Mouse (Mus musculus) midbrain, embryonic 10.5 days (tissue): ENCODE data around the gene Atp6v1a. TPM values are rescaled to one million over a fixed set of nuclear protein-coding genes. Genes with fewer than 3 reads are reported as not detected.
A peak's percentile ranks its signal among the peaks of the same experiment; 100 is the strongest.

ENCODE experiments used
- DNase-seq: peaks from one replicate; pipeline ENCODE4 v3.0.0-alpha.2; 2017; ENCODE audit warnings: low spot score
- H3K27ac ChIP-seq: fragments of 300-500 bp; sonication (generic); replicated peaks from 2 replicates; pipeline ENCODE4 v1.5.1; 2016; ENCODE audit warnings: mild to moderate bottlenecking
- H3K27me3 ChIP-seq: fragments of 300-500 bp; sonication (generic); 2 replicates; pipeline ENCODE4 v1.6.1; 2016; ENCODE audit warnings: low read depth, mild to moderate bottlenecking; ENCODE audit not compliant: poor library complexity, severe bottlenecking
- H3K36me3 ChIP-seq: fragments of 300-500 bp; sonication (generic); 2 replicates; pipeline ENCODE4 v1.6.1; 2016; ENCODE audit warnings: mild to moderate bottlenecking, moderate library complexity
- H3K4me1 ChIP-seq: fragments of 300-500 bp; sonication (generic); 2 replicates; pipeline ENCODE4 v1.6.1; 2016
- H3K4me3 ChIP-seq: fragments of 300-500 bp; sonication (generic); 2 replicates; pipeline ENCODE4 v1.5.1; 2016; ENCODE audit warnings: mild to moderate bottlenecking, moderate library complexity
- H3K9me3 ChIP-seq: fragments of 300-500 bp; sonication (generic); replicated peaks from 2 replicates; pipeline ENCODE4 v1.6.1; 2016; ENCODE audit warnings: mild to moderate bottlenecking
- WGBS: fragments of 180-500 bp; shearing (Covaris S2); methylation state at CpG from one replicate; pipeline ENCODE4 v1.1.7; 2016; 5-methylcytosine and 5-hydroxymethylcytosine counted together
- polyA plus RNA-seq: library from polyadenylated mRNA; unstranded; fragments of >200 nt; fragmentation: Nextera tagmentation; extraction: Ambion mirVana; gene quantifications from 2 replicates; pipeline ENCODE4 v1.2.1, GENCODE M21; 2016

Gene Atp6v1a
- polyA plus RNA-seq, 1 experiment from 2014 or later = 43.3 TPM

DNA sequence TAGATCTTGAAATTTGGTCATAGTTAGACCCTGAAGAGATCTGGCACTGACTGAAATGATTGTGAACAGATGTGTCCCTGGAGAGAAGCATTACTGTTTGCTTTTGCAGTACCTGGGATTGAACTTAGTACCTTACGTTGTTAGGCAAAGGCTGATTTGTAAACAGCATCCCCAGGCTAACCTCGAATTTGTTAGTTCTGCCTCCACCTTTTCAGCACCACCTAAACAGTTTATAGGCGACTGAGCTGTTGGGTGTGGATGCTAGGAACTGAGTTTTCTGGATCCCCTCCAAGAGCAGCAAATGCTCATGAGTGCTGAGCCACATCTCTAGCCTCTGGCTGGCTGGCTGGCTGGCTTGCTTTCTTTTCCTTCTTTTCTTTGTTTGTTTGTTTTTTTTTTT lies 25.7 kb upstream of the Atp6v1a start:
- Histone ChIP-seq H3K9me3 (no peaks in the 10 kb centered on the region), H3K4me3 (no peak overlapping the region), H3K4me1 (no peaks in the 10 kb centered on the region), H3K36me3 (peaks cover 21% of the 10 kb centered on the region), H3K27me3 (no peaks in the 10 kb centered on the region), H3K27ac (no peak overlapping the region)
- 64% methylated on average over 3 of the region's 3 CpGs for WGBS
- DNase-seq = no peak

DNA sequence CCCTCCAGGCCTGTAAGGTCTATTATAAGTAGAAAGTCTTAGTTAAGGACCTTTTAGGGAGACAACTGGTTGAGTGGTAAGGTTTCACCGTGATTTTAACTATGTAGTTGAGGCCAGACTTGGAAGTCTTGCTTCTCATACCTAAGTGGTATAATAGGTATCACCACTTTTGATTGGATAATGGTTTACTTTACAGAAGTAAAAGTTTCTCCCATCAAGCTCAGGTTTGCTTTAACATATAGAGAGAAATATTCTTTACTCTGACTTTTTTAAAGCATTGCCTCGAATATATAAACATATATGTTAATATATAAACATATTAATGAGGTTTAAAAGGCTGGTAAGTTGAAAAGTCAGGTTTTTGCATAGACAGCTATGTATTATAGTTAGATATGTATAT lies 24.3 kb upstream of the Atp6v1a start:
- Histone ChIP-seq H3K4me1 (no peaks in the 10 kb centered on the region), H3K4me3 (no peak overlapping the region), H3K9me3 (no peaks in the 10 kb centered on the region), H3K27ac (no peak overlapping the region), H3K27me3 (no peaks in the 10 kb centered on the region), H3K36me3 (peaks cover 35% of the 10 kb centered on the region)
- WGBS = 88% methylated on average over 2 of the region's 2 CpGs
- DNase-seq = no peak

DNA sequence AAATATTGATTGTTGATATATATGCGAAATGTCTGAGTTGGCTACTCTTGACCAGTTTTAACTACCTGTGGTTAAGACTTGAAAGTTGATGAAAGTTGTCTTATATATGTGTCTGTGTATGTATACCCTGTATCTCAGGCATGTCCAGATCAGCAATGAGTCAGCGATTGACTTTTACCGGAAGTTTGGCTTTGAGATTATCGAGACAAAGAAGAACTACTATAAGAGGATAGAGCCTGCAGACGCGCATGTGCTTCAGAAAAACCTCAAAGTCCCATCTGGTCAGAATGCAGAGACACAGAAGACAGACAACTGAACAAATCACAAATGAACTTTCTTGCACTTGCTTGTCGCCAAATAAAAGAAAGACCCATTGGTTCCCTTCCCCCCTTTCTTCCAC lies 19.8 kb upstream of the Atp6v1a start:
- Histone ChIP-seq H3K27me3 (no peaks in the 10 kb centered on the region), H3K27ac (no peak overlapping the region), H3K9me3 (no peaks in the 10 kb centered on the region), H3K4me3 (no peak overlapping the region), H3K4me1 (no peaks in the 10 kb centered on the region), H3K36me3 (peaks cover 58% of the 10 kb centered on the region)
- DNase-seq = no peak
- 95% methylated on average over 7 of the region's 7 CpGs for WGBS

DNA sequence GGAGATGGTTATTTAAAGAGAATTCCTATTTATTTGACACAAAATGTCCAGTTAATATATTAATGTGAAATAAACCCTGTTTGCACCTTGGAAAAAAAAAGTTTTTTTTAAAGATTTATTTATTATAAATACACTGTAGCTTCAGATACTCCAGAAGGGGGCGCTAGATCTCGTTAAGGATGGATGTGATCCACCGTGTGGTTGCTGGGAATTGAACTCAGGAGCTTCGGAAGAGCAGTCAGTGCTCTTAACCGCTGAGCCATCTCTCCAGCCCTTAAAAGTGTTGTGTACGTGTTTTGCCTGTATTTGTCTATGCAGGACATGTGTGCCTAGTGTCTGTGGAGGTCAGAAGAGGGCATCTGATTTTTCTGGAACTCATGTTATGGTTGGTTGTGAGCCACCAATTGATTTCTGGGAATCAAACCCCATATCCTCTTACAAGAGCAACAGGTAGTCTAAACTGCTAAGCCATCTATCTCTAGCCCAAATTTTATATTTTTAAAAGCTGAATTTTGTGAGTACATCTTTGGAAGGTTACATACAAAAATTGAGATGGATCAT lies 15.1 kb upstream of the Atp6v1a start:
- no peak overlapping the region for H3K27ac ChIP-seq
- H3K4me1 ChIP-seq = no peaks in the 10 kb centered on the region
- DNase-seq = no peak
- 72% methylated on average over 6 of the region's 6 CpGs for WGBS
- peaks cover 30% of the 10 kb centered on the region for H3K36me3 ChIP-seq
- H3K9me3 ChIP-seq = no peaks in the 10 kb centered on the region
- no peaks in the 10 kb centered on the region for H3K27me3 ChIP-seq
- no peak overlapping the region for H3K4me3 ChIP-seq

DNA sequence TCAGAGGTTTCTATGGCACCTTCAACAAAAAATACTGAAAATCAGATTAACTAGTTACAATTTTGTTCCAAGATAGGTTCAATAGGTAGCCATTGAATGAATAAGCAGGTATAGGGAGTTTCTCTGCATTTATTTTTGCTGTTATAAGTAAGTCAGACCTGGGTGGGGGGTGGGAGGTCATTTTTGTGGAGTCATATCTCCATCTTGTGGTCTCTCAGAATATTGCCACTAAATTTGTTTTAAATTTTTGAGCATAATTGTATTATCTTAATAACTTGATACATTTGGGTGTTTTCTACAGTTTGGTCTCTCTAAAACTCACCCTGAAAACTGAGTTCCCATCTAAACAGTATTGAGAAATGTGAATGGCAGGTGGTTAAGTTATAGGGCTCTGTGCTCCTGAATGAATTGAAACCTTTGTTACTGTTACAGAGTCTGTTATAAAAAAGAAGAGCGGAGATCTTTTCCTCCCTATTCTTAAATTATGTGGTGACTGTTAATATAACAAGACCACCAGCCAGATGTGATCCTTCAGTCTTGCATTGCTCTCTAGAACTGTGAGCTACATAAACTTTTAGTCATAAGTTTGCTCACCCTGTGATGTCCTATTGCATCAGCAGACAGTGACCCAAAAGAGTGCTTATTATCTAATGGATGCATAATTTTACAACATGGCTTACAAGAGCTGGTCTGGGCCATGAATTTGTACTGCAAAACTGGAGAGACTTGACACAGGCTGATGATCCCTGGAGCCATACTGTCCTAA lies 9.7 kb upstream of the Atp6v1a start:
- Histone ChIP-seq H3K27me3 (no peaks in the 10 kb centered on the region), H3K36me3 (peaks cover 9% of the 10 kb centered on the region), H3K4me3 (no peak overlapping the region), H3K4me1 (no peaks in the 10 kb centered on the region), H3K9me3 (no peaks in the 10 kb centered on the region), H3K27ac (no peak overlapping the region)
- no peak for DNase-seq
- whole genome bisulfite sequencing = 95% methylated on average over 1 of the region's 1 CpGs

DNA sequence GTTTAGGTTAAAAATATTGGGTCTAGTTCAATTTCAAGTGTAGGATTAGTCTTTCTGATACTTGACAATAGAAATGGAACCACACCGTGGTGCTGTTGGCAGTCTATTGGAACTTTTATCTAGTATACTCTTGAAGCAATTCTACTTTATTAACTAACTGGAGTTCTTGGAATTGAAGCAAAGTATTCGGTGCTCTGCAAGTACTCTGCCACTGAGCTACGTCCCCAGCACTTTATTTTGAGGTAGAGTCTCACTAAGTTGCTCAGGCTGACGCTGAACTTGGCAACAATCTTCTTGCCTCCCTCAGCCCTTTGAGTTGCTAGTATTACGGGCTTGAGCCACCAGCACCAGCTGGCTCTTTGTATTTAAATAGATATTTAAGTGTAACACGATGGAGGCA lies 2.0 kb upstream of the Atp6v1a start:
- H3K9me3 ChIP-seq = no peaks in the 10 kb centered on the region
- H3K4me3 ChIP-seq = peak overlapping the region; percentile 97
- no peak for DNase-seq
- 80% methylated on average over 6 of the region's 6 CpGs for WGBS
- peaks cover 22% of the 10 kb centered on the region for H3K4me1 ChIP-seq
- H3K27ac ChIP-seq = no peak overlapping the region
- no peaks in the 10 kb centered on the region for H3K27me3 ChIP-seq
- H3K36me3 ChIP-seq = peaks cover 9% of the 10 kb centered on the region

DNA sequence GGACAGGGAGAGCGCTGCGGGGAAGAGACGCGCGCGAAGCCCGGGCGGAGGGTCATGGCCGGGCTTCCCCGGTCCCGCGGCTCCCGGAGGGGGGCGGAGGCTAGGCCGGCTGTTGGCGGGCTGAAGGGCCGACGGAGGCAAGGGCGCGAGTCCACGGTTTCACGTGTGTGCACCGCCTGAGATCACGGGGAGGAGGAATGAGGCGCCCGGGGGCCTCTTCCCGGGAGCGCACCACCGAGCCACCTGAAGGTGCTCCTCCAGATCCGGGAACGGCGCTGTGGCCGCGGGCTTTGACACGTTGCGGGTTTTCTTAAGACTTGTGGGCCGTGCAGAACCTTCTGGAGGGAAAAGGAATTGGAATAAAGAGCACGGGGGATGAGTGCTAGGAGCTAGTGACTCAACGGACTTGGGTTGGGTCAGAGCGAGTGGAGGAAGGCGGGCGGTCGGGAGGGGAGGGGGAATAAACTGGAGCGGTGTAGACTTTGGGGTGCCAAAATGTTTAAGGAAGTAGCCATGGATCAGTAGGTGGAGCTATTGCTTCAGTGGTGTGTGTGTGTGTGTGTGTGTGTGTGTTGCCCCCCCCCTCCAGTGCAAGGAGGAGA lies 782 bp upstream of the Atp6v1a start:
- Histone ChIP-seq H3K9me3 (no peaks in the 10 kb centered on the region), H3K4me1 (peaks cover 22% of the 10 kb centered on the region), H3K27me3 (no peaks in the 10 kb centered on the region), H3K27ac (peak overlapping the region; percentile 97), H3K36me3 (peaks cover 5% of the 10 kb centered on the region), H3K4me3 (peak overlapping the region; percentile 97)
- under 1% methylated on average over 44 of the region's 44 CpGs for WGBS
- peak; percentile 70 for DNase-seq

DNA sequence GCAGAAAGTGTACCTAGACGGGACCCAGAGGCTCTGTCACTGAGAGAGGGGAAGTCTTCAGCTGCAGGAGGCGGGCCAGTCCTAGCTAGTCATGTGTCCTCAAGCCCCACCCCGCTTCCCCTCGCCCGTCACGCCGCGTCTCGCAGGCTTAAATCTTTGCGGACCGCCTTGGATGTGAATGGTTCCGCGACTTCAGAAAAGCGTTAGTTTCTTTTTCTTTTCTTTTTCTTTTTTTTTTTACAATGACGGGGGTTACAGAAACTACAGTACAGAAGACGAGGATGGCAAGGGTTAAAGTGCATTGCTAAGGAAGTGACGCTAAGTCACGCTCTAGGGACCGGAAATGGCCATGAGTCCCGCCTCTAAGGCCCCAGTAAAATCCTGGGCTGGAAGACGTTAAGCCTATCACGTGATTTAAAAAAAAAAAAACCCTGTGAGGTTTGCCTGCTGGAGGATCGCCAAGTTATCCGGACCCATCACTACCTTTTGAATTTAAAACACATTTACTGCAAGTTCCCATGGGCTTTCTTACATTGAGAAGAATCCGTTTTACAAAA lies 448 bp downstream of the Atp6v1a start:
- H3K4me1 ChIP-seq = peaks cover 22% of the 10 kb centered on the region
- H3K9me3 ChIP-seq = no peaks in the 10 kb centered on the region
- H3K36me3 ChIP-seq = no peaks in the 10 kb centered on the region
- peak overlapping the region; percentile 97 for H3K4me3 ChIP-seq
- WGBS = under 1% methylated on average over 25 of the region's 25 CpGs
- H3K27ac ChIP-seq = peak overlapping the region; percentile 97
- H3K27me3 ChIP-seq = no peaks in the 10 kb centered on the region
- DNase-seq = peak; percentile 84

DNA sequence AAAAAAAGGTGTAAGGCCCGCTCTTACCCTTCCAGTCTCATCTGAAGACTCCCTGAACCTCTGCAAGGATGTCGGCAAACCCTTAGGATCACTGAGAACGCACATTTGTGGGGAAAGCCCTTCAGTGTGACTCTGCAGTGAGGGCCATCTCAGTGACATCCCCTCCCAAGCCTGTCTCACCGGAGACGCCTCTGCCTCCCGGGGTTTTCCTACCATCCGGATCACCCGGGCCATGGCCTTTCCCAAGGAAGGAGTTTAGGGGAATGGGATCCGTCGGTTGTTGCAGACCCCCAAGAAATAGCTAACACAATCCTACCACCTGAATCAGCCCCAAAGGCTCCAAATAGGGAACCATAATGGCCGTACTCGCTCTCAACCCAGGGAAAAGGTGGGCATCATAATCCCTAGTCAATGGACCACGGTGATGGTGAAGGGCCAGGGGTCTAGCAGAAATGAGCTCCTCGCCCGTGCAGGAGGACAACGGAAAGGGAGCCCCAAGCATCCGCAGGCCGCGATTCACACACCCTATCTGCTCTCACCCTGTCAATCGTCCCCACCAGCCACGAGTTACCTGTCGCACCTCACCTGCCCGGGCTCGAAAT lies 1.0 kb downstream of the Atp6v1a start:
- peak overlapping the region; percentile 97 for H3K27ac ChIP-seq
- H3K27me3 ChIP-seq = no peaks in the 10 kb centered on the region
- DNase-seq = no peak
- WGBS = 2% methylated on average over 24 of the region's 24 CpGs
- H3K9me3 ChIP-seq = no peaks in the 10 kb centered on the region
- no peaks in the 10 kb centered on the region for H3K36me3 ChIP-seq
- peaks cover 22% of the 10 kb centered on the region for H3K4me1 ChIP-seq
- peak overlapping the region; percentile 97 for H3K4me3 ChIP-seq

DNA sequence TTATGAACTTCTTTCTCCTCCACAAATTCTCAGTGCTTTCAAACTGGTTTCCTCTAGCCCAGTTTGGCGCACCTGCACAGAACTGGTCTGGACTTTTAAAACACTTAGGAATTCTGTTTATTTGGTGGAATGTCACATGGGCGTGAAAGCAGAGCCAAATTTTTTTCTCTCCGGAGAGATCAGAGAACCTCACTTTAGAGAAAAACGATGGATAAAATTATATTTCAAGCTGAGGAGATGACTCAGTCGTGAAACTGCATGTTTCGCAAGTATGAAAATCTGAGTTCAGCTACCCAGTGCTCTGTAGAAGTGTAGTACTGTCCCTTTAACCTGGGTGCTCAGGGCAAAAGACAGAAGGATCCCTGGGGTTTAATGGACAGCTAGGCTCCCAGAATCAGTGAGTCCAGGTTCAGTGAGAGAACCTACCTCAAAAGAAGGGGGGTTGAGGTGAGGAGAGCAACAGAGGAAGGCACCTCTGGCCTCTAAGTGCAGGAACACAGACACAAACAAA lies 2.9 kb downstream of the Atp6v1a start:
- Histone ChIP-seq H3K4me3 (no peak overlapping the region), H3K27ac (no peak overlapping the region), H3K9me3 (no peaks in the 10 kb centered on the region), H3K27me3 (no peaks in the 10 kb centered on the region), H3K4me1 (peaks cover 19% of the 10 kb centered on the region), H3K36me3 (no peaks in the 10 kb centered on the region)
- DNase-seq = no peak
- 92% methylated on average over 6 of the region's 6 CpGs for WGBS

DNA sequence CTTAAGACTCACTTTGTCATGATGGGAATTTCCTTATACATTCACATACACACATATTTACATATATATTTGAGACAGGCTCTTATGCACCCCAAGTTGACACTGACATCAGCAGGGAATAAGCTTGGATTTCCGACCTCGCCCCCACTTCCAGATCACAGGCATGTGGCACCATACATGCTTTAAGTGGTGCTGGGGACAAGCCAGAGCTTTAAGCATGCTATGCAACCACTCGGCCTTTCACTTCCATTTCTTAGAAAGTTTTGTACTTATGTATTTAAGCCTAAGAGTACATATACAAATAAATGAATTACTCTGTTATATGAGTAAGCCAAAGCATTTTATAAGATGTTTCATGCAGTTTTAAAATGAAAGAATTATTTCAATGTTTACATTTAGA lies 6.3 kb downstream of the Atp6v1a start:
- DNase-seq = no peak
- Histone ChIP-seq H3K27ac (no peak overlapping the region), H3K9me3 (no peaks in the 10 kb centered on the region), H3K4me3 (no peak overlapping the region), H3K4me1 (peaks cover 8% of the 10 kb centered on the region), H3K36me3 (no peaks in the 10 kb centered on the region), H3K27me3 (no peaks in the 10 kb centered on the region)
- WGBS = 84% methylated on average over 3 of the region's 3 CpGs

DNA sequence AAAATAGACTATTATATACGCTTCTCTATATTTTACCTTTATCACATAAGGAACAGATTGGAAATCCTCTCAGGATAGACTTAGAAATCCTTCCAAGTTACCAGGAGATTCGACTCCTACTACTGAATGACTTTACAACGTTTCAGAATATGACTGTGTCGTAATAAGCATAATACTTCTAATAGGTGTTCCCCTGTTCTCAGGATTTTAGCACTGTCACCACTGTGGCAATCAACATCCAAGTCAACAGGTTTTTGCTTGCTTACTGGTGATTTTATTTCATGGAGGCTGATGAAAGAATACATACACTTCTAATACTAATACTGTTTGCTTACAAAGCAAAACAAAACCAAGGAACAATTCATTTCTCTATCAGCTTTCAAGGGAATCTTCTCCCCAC lies 7.2 kb downstream of the Atp6v1a start:
- 87% methylated on average over 4 of the region's 4 CpGs for WGBS
- no peaks in the 10 kb centered on the region for H3K36me3 ChIP-seq
- DNase-seq = no peak

More for the DNA sequence above, 7.2 kb downstream of the Atp6v1a start:
- Histone ChIP-seq H3K4me3 (no peak overlapping the region), H3K27me3 (no peaks in the 10 kb centered on the region), H3K27ac (no peak overlapping the region), H3K9me3 (no peaks in the 10 kb centered on the region), H3K4me1 (no peaks in the 10 kb centered on the region)
